Mouse (Mus musculus): ENCODE measurements around the gene Hepacam2. TPM values are rescaled to one million over a fixed set of nuclear protein-coding genes. Genes with fewer than 3 reads are reported as not detected.
"Not testable (repeated sequence)": the region's sequence is repeated elsewhere in the genome, so short reads cannot be mapped to it uniquely, and the experiment has no call there.

The Hepacam2 gene
- polyA plus RNA-seq, 1 experiment from 2014 or later: 0.86 TPM

DNA sequence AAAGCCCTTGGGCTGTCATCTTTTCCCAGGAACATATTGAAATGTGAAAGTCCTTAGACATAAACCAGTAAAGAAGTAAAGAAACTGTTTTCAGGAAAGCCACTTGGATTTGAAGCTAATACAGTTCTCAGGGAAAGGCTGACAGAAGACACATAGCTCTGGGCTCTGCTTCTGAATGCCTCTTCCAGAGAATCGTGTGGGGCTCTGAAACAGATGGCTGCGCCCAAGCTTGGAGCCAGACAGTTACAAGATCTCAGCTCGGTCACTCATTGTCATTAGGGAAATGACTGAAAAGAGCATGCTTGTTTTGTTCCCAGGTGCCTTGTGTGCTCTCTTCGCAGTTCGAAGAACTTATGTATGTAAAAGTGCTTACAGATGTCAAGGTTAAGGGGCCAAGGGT, 43.7 kb downstream of the Hepacam2 start:
- H3K27ac ChIP-seq (replicated peaks; ENCODE audit: low read depth, low read length): no peak overlapping the region
- H3K4me2 ChIP-seq (ENCODE audit: low read depth, low read length): no peak overlapping the region
- WGBS: 41% methylated on average over 5 of the region's 5 CpGs
- H3K4me3 ChIP-seq (ENCODE audit: low read depth, low read length): no peak overlapping the region
- DNase-seq (ENCODE audit: low spot score) (no peak), ATAC-seq (ENCODE audit: low read depth) (no peak)
- H3K9ac ChIP-seq (ENCODE audit: low read depth, low read length): no peak overlapping the region
- no peaks in the 10 kb centered on the region for H3K36me3 ChIP-seq (ENCODE audit: control insufficient read depth, insufficient read depth, low read length)
- H3K9me3 ChIP-seq (ENCODE audit: control insufficient read depth, low read length): no peaks in the 10 kb centered on the region
- H3K27me3 ChIP-seq (replicated peaks; ENCODE audit: control insufficient read depth, insufficient read depth, low read length): no peaks in the 10 kb centered on the region
- no peaks in the 10 kb centered on the region for H3K4me1 ChIP-seq (ENCODE audit: control insufficient read depth, insufficient read depth, low read length)

DNA sequence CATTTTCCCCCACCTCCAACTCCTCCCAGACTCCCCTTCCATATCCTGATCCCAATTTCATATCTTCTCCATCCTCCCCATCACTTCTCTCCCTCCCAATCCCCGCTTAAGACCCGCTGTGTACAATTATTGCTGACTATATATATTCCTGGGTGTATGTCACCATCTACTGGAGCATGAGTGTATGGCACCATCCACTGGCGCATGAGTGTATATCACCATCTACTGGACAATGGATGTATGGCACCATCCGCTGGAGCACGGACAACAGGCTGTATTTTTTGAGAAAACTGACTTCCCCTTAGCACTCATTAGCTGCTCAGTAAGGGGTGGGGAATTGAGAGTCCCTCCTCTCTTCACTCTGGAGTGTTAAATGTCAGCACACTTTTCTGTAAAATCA, 50.7 kb downstream of the Hepacam2 start:
- H3K27ac ChIP-seq (replicated peaks; ENCODE audit: low read depth, low read length): no peak overlapping the region
- no peak overlapping the region for H3K9ac ChIP-seq (ENCODE audit: low read depth, low read length)
- H3K4me2 ChIP-seq (ENCODE audit: low read depth, low read length): no peak overlapping the region
- no peak overlapping the region for H3K4me3 ChIP-seq (ENCODE audit: low read depth, low read length)
- peak; percentile 78 for DNase-seq (ENCODE audit: low spot score)
- no peaks in the 10 kb centered on the region for H3K9me3 ChIP-seq (ENCODE audit: control insufficient read depth, low read length)
- no peaks in the 10 kb centered on the region for H3K4me1 ChIP-seq (ENCODE audit: control insufficient read depth, insufficient read depth, low read length)
- 4% methylated on average over 5 of the region's 5 CpGs for WGBS
- peak; percentile 50; the same call in 1 of the 2 replicates for ATAC-seq (ENCODE audit: low read depth)
- H3K36me3 ChIP-seq (ENCODE audit: control insufficient read depth, insufficient read depth, low read length): no peaks in the 10 kb centered on the region
- H3K27me3 ChIP-seq (replicated peaks; ENCODE audit: control insufficient read depth, insufficient read depth, low read length): no peaks in the 10 kb centered on the region

DNA sequence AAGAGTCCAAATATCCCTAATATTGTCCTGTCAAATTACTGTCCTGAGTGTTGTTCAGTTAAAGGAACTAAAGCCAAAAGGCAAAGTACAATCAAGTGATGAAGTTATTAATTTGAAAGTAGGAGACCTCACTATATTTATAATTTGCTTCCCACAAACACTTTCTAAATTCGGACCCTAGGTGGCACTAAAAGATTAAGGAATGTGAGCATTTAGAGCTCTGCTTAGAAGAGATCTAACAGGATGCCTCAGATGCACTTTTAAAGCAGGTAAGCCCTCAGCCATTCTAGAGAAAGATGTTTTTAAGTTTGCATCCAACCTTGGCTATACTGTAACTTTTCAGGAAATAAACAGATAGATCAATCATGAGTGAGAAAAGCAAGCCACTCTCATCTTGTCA, 54.2 kb downstream of the Hepacam2 start:
- ATAC-seq (ENCODE audit: low read depth) (no peak), DNase-seq (ENCODE audit: low spot score) (no peak)
- H3K4me3 ChIP-seq (ENCODE audit: low read depth, low read length): no peak overlapping the region
- no peak overlapping the region for H3K9ac ChIP-seq (ENCODE audit: low read depth, low read length)
- no peaks in the 10 kb centered on the region for H3K36me3 ChIP-seq (ENCODE audit: control insufficient read depth, insufficient read depth, low read length)
- 15% methylated on average over 1 of the region's 1 CpGs for WGBS
- no peaks in the 10 kb centered on the region for H3K9me3 ChIP-seq (ENCODE audit: control insufficient read depth, low read length)
- no peaks in the 10 kb centered on the region for H3K4me1 ChIP-seq (ENCODE audit: control insufficient read depth, insufficient read depth, low read length)
- no peaks in the 10 kb centered on the region for H3K27me3 ChIP-seq (replicated peaks; ENCODE audit: control insufficient read depth, insufficient read depth, low read length)
- H3K4me2 ChIP-seq (ENCODE audit: low read depth, low read length): no peak overlapping the region
- H3K27ac ChIP-seq (replicated peaks; ENCODE audit: low read depth, low read length): no peak overlapping the region

DNA sequence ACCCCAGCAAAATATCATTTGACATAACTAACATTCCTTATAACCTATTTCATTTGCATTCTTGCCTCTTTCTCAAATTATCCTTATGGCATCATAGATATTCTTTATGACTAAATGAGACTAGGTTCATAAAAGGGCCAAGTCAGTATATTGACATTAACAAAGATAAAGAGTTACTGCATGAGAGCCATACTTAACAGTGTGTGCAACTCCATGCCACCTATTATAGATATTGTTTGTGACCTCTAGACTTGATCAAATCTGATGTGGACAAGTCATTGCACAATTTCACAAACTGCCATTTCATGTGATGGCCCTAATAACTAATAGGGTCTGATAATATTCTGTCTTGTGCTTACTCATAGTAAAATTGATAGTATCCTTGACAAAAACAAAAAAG, 62.0 kb downstream of the Hepacam2 start:
- Histone ChIP-seq H3K27ac (replicated peaks; ENCODE audit: low read depth, low read length) (no peak overlapping the region), H3K9ac (ENCODE audit: low read depth, low read length) (no peak overlapping the region), H3K4me3 (ENCODE audit: low read depth, low read length) (no peak overlapping the region), H3K9me3 (ENCODE audit: control insufficient read depth, low read length) (no peaks in the 10 kb centered on the region), H3K27me3 (replicated peaks; ENCODE audit: control insufficient read depth, insufficient read depth, low read length) (no peaks in the 10 kb centered on the region), H3K4me2 (ENCODE audit: low read depth, low read length) (no peak overlapping the region), H3K36me3 (ENCODE audit: control insufficient read depth, insufficient read depth, low read length) (no peaks in the 10 kb centered on the region), H3K4me1 (ENCODE audit: control insufficient read depth, insufficient read depth, low read length) (no peaks in the 10 kb centered on the region)
- DNase-seq (ENCODE audit: low spot score) (no peak), ATAC-seq (ENCODE audit: low read depth) (no peak)

DNA sequence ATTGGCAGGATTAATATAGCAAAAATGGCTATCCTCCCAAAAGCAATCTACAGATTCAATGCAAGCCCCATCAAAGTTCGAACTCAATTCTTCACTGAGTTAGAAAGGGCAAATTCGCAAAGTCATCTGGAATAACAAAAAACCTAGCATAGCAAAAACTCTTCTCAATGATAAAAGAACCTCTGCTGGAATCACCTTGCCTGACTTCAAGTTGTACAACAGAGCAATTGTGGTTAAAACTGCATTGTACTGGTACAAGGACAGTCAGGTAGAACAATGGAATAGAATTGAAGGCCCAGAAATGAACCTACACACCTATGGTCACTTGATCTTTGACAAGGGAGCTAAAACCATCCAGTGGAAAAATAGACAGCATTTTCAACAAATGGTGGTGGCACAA, 67.1 kb downstream of the Hepacam2 start:
- ATAC-seq (ENCODE audit: low read depth); DNase-seq (ENCODE audit: low spot score): not testable (repeated sequence)
- 82% methylated on average over 2 of the region's 2 CpGs for WGBS

DNA sequence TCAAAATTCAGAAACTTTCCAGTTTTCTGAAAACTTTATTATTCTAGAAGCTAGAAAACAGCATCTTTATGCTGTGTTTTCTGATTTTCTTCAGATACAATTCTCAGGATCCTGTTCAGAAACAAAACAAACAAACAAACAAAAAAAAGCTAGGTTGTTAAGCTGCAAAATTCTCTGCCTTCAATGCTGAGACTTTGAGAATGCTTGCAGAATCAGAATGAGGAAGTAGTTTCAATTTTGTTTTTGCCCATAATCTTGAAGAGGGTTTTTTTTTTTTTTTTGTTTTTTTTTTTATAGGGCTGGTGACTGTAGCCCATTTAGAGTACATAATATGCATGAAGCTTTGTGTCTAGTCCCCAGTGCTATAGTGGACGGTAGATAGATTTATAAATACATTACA, 71.1 kb downstream of the Hepacam2 start:
- Histone ChIP-seq H3K27ac (replicated peaks; ENCODE audit: low read depth, low read length) (no peak overlapping the region), H3K27me3 (replicated peaks; ENCODE audit: control insufficient read depth, insufficient read depth, low read length) (no peaks in the 10 kb centered on the region), H3K36me3 (ENCODE audit: control insufficient read depth, insufficient read depth, low read length) (no peaks in the 10 kb centered on the region), H3K9me3 (ENCODE audit: control insufficient read depth, low read length) (no peaks in the 10 kb centered on the region), H3K4me2 (ENCODE audit: low read depth, low read length) (no peak overlapping the region), H3K9ac (ENCODE audit: low read depth, low read length) (no peak overlapping the region), H3K4me3 (ENCODE audit: low read depth, low read length) (no peak overlapping the region), H3K4me1 (ENCODE audit: control insufficient read depth, insufficient read depth, low read length) (no peaks in the 10 kb centered on the region)
- 79% methylated on average over 1 of the region's 1 CpGs for WGBS
- no peak for DNase-seq (ENCODE audit: low spot score)
- ATAC-seq (ENCODE audit: low read depth): no peak

More for the DNA sequence above, 67.1 kb downstream of the Hepacam2 start:
- H3K27me3 ChIP-seq (replicated peaks; ENCODE audit: control insufficient read depth, insufficient read depth, low read length); H3K36me3 ChIP-seq (ENCODE audit: control insufficient read depth, insufficient read depth, low read length); H3K9ac ChIP-seq (ENCODE audit: low read depth, low read length); H3K4me1 ChIP-seq (ENCODE audit: control insufficient read depth, insufficient read depth, low read length); H3K9me3 ChIP-seq (ENCODE audit: control insufficient read depth, low read length); H3K27ac ChIP-seq (replicated peaks; ENCODE audit: low read depth, low read length); H3K4me3 ChIP-seq (ENCODE audit: low read depth, low read length); H3K4me2 ChIP-seq (ENCODE audit: low read depth, low read length): not testable (repeated sequence)

DNA sequence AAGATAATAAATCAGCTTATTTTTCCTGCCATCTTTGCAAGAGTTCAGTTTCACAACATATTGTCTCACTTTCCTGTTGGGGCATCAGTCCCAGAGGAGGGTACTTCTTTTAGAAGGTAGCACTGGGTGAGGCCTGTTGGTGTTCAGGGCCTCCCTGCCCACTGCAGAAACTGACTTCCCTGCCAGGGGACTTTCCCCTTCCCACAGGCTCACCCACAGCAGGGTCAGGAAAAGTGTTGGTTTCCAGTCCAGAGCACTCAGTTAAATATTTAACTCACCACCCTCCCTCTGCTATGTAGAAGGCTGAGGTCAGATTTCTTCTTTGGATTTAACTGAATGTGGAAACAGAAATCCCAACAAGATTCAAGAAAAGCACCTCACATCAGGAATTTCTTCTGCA, 72.8 kb downstream of the Hepacam2 start:
- not testable (repeated sequence) for H3K27ac ChIP-seq (replicated peaks; ENCODE audit: low read depth, low read length); ATAC-seq (ENCODE audit: low read depth); H3K9ac ChIP-seq (ENCODE audit: low read depth, low read length)

DNA sequence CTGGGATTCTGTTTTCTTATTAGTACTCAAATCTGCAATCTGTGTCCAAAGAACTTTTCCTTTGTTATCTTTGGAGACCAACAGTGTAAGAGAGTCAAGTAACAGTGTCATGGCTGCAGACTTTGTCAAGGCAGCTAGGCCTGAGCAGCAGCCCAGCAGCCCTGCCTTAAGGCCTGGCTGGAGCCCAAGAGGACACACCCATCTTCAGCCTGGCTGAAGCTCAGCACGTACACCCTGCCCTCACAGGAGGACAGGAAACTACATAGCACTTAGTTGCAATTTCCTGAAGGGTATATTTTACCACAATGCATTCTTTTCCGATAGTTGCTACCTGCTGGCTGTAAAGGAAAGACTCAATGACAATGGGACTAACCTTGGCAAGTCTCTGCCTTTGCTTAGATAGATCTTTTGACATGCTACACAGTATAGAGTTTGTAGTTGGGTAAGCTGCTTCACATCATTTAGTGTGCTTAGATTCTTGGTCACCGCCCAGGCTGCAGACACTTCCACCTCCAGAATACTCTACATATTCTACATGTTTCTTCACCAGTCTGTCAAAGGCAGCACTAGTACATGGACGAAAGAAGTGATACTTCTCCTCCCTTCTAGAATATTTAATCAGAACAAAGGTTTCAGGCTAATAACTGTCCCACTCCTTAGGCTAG, 73.4 kb downstream of the Hepacam2 start:
- 17% methylated on average over 1 of the region's 4 CpGs for WGBS
- not testable (repeated sequence) for H3K36me3 ChIP-seq (ENCODE audit: control insufficient read depth, insufficient read depth, low read length); H3K27ac ChIP-seq (replicated peaks; ENCODE audit: low read depth, low read length); DNase-seq (ENCODE audit: low spot score); H3K9ac ChIP-seq (ENCODE audit: low read depth, low read length); H3K4me3 ChIP-seq (ENCODE audit: low read depth, low read length); H3K4me2 ChIP-seq (ENCODE audit: low read depth, low read length); H3K27me3 ChIP-seq (replicated peaks; ENCODE audit: control insufficient read depth, insufficient read depth, low read length); H3K9me3 ChIP-seq (ENCODE audit: control insufficient read depth, low read length); H3K4me1 ChIP-seq (ENCODE audit: control insufficient read depth, insufficient read depth, low read length)
- 0 out of 2 replicates have a peak, but pooled peaks have one; percentile 47 for ATAC-seq (ENCODE audit: low read depth)

More for the DNA sequence above, 72.8 kb downstream of the Hepacam2 start:
- not testable (repeated sequence) for H3K4me1 ChIP-seq (ENCODE audit: control insufficient read depth, insufficient read depth, low read length); H3K4me3 ChIP-seq (ENCODE audit: low read depth, low read length); H3K4me2 ChIP-seq (ENCODE audit: low read depth, low read length); H3K27me3 ChIP-seq (replicated peaks; ENCODE audit: control insufficient read depth, insufficient read depth, low read length); DNase-seq (ENCODE audit: low spot score); H3K36me3 ChIP-seq (ENCODE audit: control insufficient read depth, insufficient read depth, low read length); H3K9me3 ChIP-seq (ENCODE audit: control insufficient read depth, low read length)

Data from embryonic facial prominence, embryonic 14.5 days (tissue).